Mouse (Mus musculus) CH12F3 (cell line): Measurements from ENCODE around the gene Irf2bp2.

Source experiments
- in situ Hi-C: fragments of 300-500 bp; cut with MboI; formaldehyde crosslinking; loops from 2 replicates; pipeline ENCODE4 v1.14.3; 2020; ENCODE audit warnings: low sequenced_read_pairs

The Irf2bp2 gene

GRCm38 (mm10) chr8:126542757-126543156 lies 51.0 kb downstream of the Irf2bp2 start:
- in situ Hi-C loops = no loop called here

GRCm38 (mm10) chr8:126542090-126542689 lies 51.6 kb downstream of the Irf2bp2 start:
- in situ Hi-C loops = no loop called here

GRCm38 (mm10) chr8:126540298-126540697 lies 53.5 kb downstream of the Irf2bp2 start:
- in situ Hi-C loops = no loop called here

GRCm38 (mm10) chr8:126539355-126540093 lies 54.3 kb downstream of the Irf2bp2 start:
- in situ Hi-C loops = no loop called here

GRCm38 (mm10) chr8:126538648-126539354 lies 55.0 kb downstream of the Irf2bp2 start:
- in situ Hi-C loops = no loop called here
